Mouse (Mus musculus): Measurements from ENCODE around the gene Pde4dip. TPM values are rescaled to one million over a fixed set of nuclear protein-coding genes. Genes with fewer than 3 reads are reported as not detected.
A peak's percentile ranks its signal among the peaks of the same experiment; 100 is the strongest.

Pde4dip gene
- polyA plus RNA-seq, 1 experiment from 2014 or later: 22.1 TPM

GRCm38 (mm10) chr3:97693806-97694205, 194.7 kb downstream of the Pde4dip start:
- Histone ChIP-seq H3K27ac (ENCODE audit: low read depth, low read length) (no peak overlapping the region), H3K9me3 (ENCODE audit: control insufficient read depth, low read length) (no peaks in the 10 kb centered on the region), H3K9ac (ENCODE audit: low read depth, low read length) (no peak overlapping the region), H3K4me3 (ENCODE audit: low read length) (no peak overlapping the region), H3K4me2 (replicated peaks; ENCODE audit: low read depth, low read length) (no peak overlapping the region), H3K36me3 (ENCODE audit: control insufficient read depth, insufficient read depth, low read length) (no peaks in the 10 kb centered on the region), H3K27me3 (ENCODE audit: control insufficient read depth, insufficient read depth, low read length) (no peaks in the 10 kb centered on the region), H3K4me1 (ENCODE audit: control insufficient read depth, insufficient read depth, low read length) (no peaks in the 10 kb centered on the region)
- no peak for ATAC-seq (ENCODE audit: low FRiP score, low TSS enrichment)
- 90% methylated on average over 6 of the region's 6 CpGs for WGBS

- Histone ChIP-seq H3K27me3 (ENCODE audit: control insufficient read depth, insufficient read depth, low read length) (no peaks in the 10 kb centered on the region), H3K27ac (ENCODE audit: low read depth, low read length) (no peak overlapping the region), H3K4me2 (replicated peaks; ENCODE audit: low read depth, low read length) (no peak overlapping the region), H3K4me1 (ENCODE audit: control insufficient read depth, insufficient read depth, low read length) (no peaks in the 10 kb centered on the region), H3K4me3 (ENCODE audit: low read length) (no peak overlapping the region), H3K36me3 (ENCODE audit: control insufficient read depth, insufficient read depth, low read length) (no peaks in the 10 kb centered on the region), H3K9me3 (ENCODE audit: control insufficient read depth, low read length) (no peaks in the 10 kb centered on the region), H3K9ac (ENCODE audit: low read depth, low read length) (no peak overlapping the region)
- WGBS: 71% methylated on average over 12 of the region's 12 CpGs
- no peak for ATAC-seq (ENCODE audit: low FRiP score, low TSS enrichment)
These were observed 197.0 kb downstream of the Pde4dip start for GRCm38 (mm10) chr3:97691443-97692017.

- WGBS: 40% methylated on average over 7 of the region's 7 CpGs
- H3K9ac ChIP-seq (ENCODE audit: low read depth, low read length): no peak overlapping the region
- H3K4me1 ChIP-seq (ENCODE audit: control insufficient read depth, insufficient read depth, low read length): no peaks in the 10 kb centered on the region
- no peaks in the 10 kb centered on the region for H3K27me3 ChIP-seq (ENCODE audit: control insufficient read depth, insufficient read depth, low read length)
- no peak overlapping the region for H3K4me2 ChIP-seq (replicated peaks; ENCODE audit: low read depth, low read length)
- no peak overlapping the region for H3K4me3 ChIP-seq (ENCODE audit: low read length)
- ATAC-seq (ENCODE audit: low FRiP score, low TSS enrichment): 0 out of 2 replicates have a peak, but pooled peaks have one; percentile 16
- no peaks in the 10 kb centered on the region for H3K9me3 ChIP-seq (ENCODE audit: control insufficient read depth, low read length)
- no peak overlapping the region for H3K27ac ChIP-seq (ENCODE audit: low read depth, low read length)
- no peaks in the 10 kb centered on the region for H3K36me3 ChIP-seq (ENCODE audit: control insufficient read depth, insufficient read depth, low read length)
These were observed 197.9 kb downstream of the Pde4dip start for GRCm38 (mm10) chr3:97690590-97690989.

GRCm38 (mm10) chr3:97689289-97689688, 199.2 kb downstream of the Pde4dip start:
- H3K4me1 ChIP-seq (ENCODE audit: control insufficient read depth, insufficient read depth, low read length): no peaks in the 10 kb centered on the region
- 70% methylated on average over 2 of the region's 2 CpGs for WGBS
- no peak overlapping the region for H3K9ac ChIP-seq (ENCODE audit: low read depth, low read length)
- no peaks in the 10 kb centered on the region for H3K9me3 ChIP-seq (ENCODE audit: control insufficient read depth, low read length)
- no peaks in the 10 kb centered on the region for H3K27me3 ChIP-seq (ENCODE audit: control insufficient read depth, insufficient read depth, low read length)
- no peak overlapping the region for H3K4me2 ChIP-seq (replicated peaks; ENCODE audit: low read depth, low read length)
- no peak overlapping the region for H3K27ac ChIP-seq (ENCODE audit: low read depth, low read length)
- H3K36me3 ChIP-seq (ENCODE audit: control insufficient read depth, insufficient read depth, low read length): no peaks in the 10 kb centered on the region
- no peak for ATAC-seq (ENCODE audit: low FRiP score, low TSS enrichment)
- H3K4me3 ChIP-seq (ENCODE audit: low read length): no peak overlapping the region

- Histone ChIP-seq H3K27me3 (ENCODE audit: control insufficient read depth, insufficient read depth, low read length) (no peaks in the 10 kb centered on the region), H3K4me2 (replicated peaks; ENCODE audit: low read depth, low read length) (no peak overlapping the region), H3K36me3 (ENCODE audit: control insufficient read depth, insufficient read depth, low read length) (no peaks in the 10 kb centered on the region), H3K4me1 (ENCODE audit: control insufficient read depth, insufficient read depth, low read length) (peaks cover 8% of the 10 kb centered on the region; the same call in 1 of the 2 replicates), H3K9me3 (ENCODE audit: control insufficient read depth, low read length) (no peaks in the 10 kb centered on the region), H3K4me3 (ENCODE audit: low read length) (no peak overlapping the region), H3K9ac (ENCODE audit: low read depth, low read length) (no peak overlapping the region), H3K27ac (ENCODE audit: low read depth, low read length) (no peak overlapping the region)
- ATAC-seq (ENCODE audit: low FRiP score, low TSS enrichment): no peak
- 80% methylated on average over 4 of the region's 4 CpGs for WGBS
These were observed 202.0 kb downstream of the Pde4dip start for GRCm38 (mm10) chr3:97686372-97687117.

GRCm38 (mm10) chr3:97683560-97684195, 204.8 kb downstream of the Pde4dip start:
- H3K27ac ChIP-seq (ENCODE audit: low read depth, low read length): no peak overlapping the region
- H3K4me2 ChIP-seq (replicated peaks; ENCODE audit: low read depth, low read length): peak overlapping the region; percentile 26
- no peaks in the 10 kb centered on the region for H3K36me3 ChIP-seq (ENCODE audit: control insufficient read depth, insufficient read depth, low read length)
- H3K9me3 ChIP-seq (ENCODE audit: control insufficient read depth, low read length): no peaks in the 10 kb centered on the region
- no peak overlapping the region for H3K9ac ChIP-seq (ENCODE audit: low read depth, low read length)
- ATAC-seq (ENCODE audit: low FRiP score, low TSS enrichment): peak; percentile 57; the same call in 1 of the 2 replicates
- H3K4me3 ChIP-seq (ENCODE audit: low read length): no peak overlapping the region
- WGBS: 3% methylated on average over 16 of the region's 16 CpGs
- H3K27me3 ChIP-seq (ENCODE audit: control insufficient read depth, insufficient read depth, low read length): no peaks in the 10 kb centered on the region
- H3K4me1 ChIP-seq (ENCODE audit: control insufficient read depth, insufficient read depth, low read length): peaks cover 8% of the 10 kb centered on the region; the same call in 1 of the 2 replicates

GRCm38 (mm10) chr3:97682576-97682975, 205.9 kb downstream of the Pde4dip start:
- Histone ChIP-seq H3K36me3 (ENCODE audit: control insufficient read depth, insufficient read depth, low read length) (no peaks in the 10 kb centered on the region), H3K4me1 (ENCODE audit: control insufficient read depth, insufficient read depth, low read length) (peaks cover 8% of the 10 kb centered on the region; the same call in 1 of the 2 replicates), H3K4me2 (replicated peaks; ENCODE audit: low read depth, low read length) (peak overlapping the region; percentile 84), H3K4me3 (ENCODE audit: low read length) (0 out of 2 replicates have a peak overlapping the region, but pooled peaks have one; percentile 41), H3K27me3 (ENCODE audit: control insufficient read depth, insufficient read depth, low read length) (no peaks in the 10 kb centered on the region), H3K27ac (ENCODE audit: low read depth, low read length) (no peak overlapping the region), H3K9me3 (ENCODE audit: control insufficient read depth, low read length) (no peaks in the 10 kb centered on the region), H3K9ac (ENCODE audit: low read depth, low read length) (no peak overlapping the region)
- WGBS: 22% methylated on average over 5 of the region's 5 CpGs
- no peak for ATAC-seq (ENCODE audit: low FRiP score, low TSS enrichment)

GRCm38 (mm10) chr3:97682159-97682502, 206.4 kb downstream of the Pde4dip start:
- no peak for ATAC-seq (ENCODE audit: low FRiP score, low TSS enrichment)

More at GRCm38 (mm10) chr3:97682159-97682502, 206.4 kb downstream of the Pde4dip start:
- Histone ChIP-seq H3K27me3 (ENCODE audit: control insufficient read depth, insufficient read depth, low read length) (no peaks in the 10 kb centered on the region), H3K9ac (ENCODE audit: low read depth, low read length) (peak overlapping the region; percentile 55), H3K36me3 (ENCODE audit: control insufficient read depth, insufficient read depth, low read length) (no peaks in the 10 kb centered on the region), H3K4me2 (replicated peaks; ENCODE audit: low read depth, low read length) (peak overlapping the region; percentile 84), H3K4me3 (ENCODE audit: low read length) (peak overlapping the region; percentile 41), H3K9me3 (ENCODE audit: control insufficient read depth, low read length) (no peaks in the 10 kb centered on the region), H3K4me1 (ENCODE audit: control insufficient read depth, insufficient read depth, low read length) (peaks cover 8% of the 10 kb centered on the region; the same call in 1 of the 2 replicates), H3K27ac (ENCODE audit: low read depth, low read length) (no peak overlapping the region)
- WGBS: 3% methylated on average over 11 of the region's 11 CpGs
